Mouse (Mus musculus) retina, embryonic 14.5 days (tissue): ENCODE measurements around the gene Cd40lg.

Source experiments
- DNase-seq: peaks from one replicate; pipeline ENCODE4 v3.0.0-alpha.2; 2015; ENCODE audit warnings: low spot score

Cd40lg gene

GRCm38 (mm10) chrX:57211876-57212275, at the start of gene Cd40lg:
Gene Cd40lg, plus strand, starts transcription at chrX:57212143.
- DNase-seq: no peak

GRCm38 (mm10) chrX:57166549-57166948, 45.4 kb upstream of the Cd40lg start:
- DNase-seq: no peak

GRCm38 (mm10) chrX:57171269-57171668, 40.7 kb upstream of the Cd40lg start:
- no peak for DNase-seq

GRCm38 (mm10) chrX:57177225-57177779, 34.6 kb upstream of the Cd40lg start:
- no peak for DNase-seq

- no peak for DNase-seq
These were observed 29.5 kb upstream of the Cd40lg start for GRCm38 (mm10) chrX:57182470-57182869.

GRCm38 (mm10) chrX:57183359-57183758, 28.6 kb upstream of the Cd40lg start:
- DNase-seq: no peak

- no peak for DNase-seq
These were observed 24.6 kb upstream of the Cd40lg start for GRCm38 (mm10) chrX:57187301-57187700.

- no peak for DNase-seq
These were observed 22.6 kb upstream of the Cd40lg start for GRCm38 (mm10) chrX:57189335-57189734.

GRCm38 (mm10) chrX:57196319-57196718, 15.6 kb upstream of the Cd40lg start:
- DNase-seq: no peak

GRCm38 (mm10) chrX:57198036-57198435, 13.9 kb upstream of the Cd40lg start:
- DNase-seq: no peak

- no peak for DNase-seq
These were observed 11.5 kb upstream of the Cd40lg start for GRCm38 (mm10) chrX:57200397-57200796.

GRCm38 (mm10) chrX:57210591-57210990, 1.4 kb upstream of the Cd40lg start:
- no peak for DNase-seq

GRCm38 (mm10) chrX:57212862-57213261, 919 bp downstream of the Cd40lg start:
- no peak for DNase-seq

GRCm38 (mm10) chrX:57215495-57215894, 3.6 kb downstream of the Cd40lg start:
- DNase-seq: no peak

GRCm38 (mm10) chrX:57216271-57216670, 4.3 kb downstream of the Cd40lg start:
- no peak for DNase-seq

- DNase-seq: no peak
These were observed 7.6 kb downstream of the Cd40lg start for GRCm38 (mm10) chrX:57219563-57219962.

- no peak for DNase-seq
These were observed 9.9 kb downstream of the Cd40lg start for GRCm38 (mm10) chrX:57221881-57222280.

- no peak for DNase-seq
These were observed 11.4 kb downstream of the Cd40lg start for GRCm38 (mm10) chrX:57223301-57223700.

GRCm38 (mm10) chrX:57228178-57228577, 16.2 kb downstream of the Cd40lg start:
- DNase-seq: no peak

GRCm38 (mm10) chrX:57233596-57233995, 21.7 kb downstream of the Cd40lg start:
- DNase-seq: no peak

GRCm38 (mm10) chrX:57235982-57236381, 24.0 kb downstream of the Cd40lg start:
- DNase-seq: no peak

GRCm38 (mm10) chrX:57238572-57238971, 26.6 kb downstream of the Cd40lg start:
- no peak for DNase-seq

- no peak for DNase-seq
These were observed 41.5 kb downstream of the Cd40lg start for GRCm38 (mm10) chrX:57253329-57254055.

GRCm38 (mm10) chrX:57260744-57261143, 48.8 kb downstream of the Cd40lg start:
- DNase-seq: peak; percentile 38
